Mouse (Mus musculus) kidney, postnatal 10 days (tissue): Measurements from ENCODE around the gene Cutal.

Experiments used
- DNase-seq: peaks from one replicate; pipeline ENCODE4 v3.0.0; 2021; ENCODE audit warnings: mixed read lengths

Gene Cutal

GRCm38 (mm10) chr2:34922729-34923128 is 48.5 kb downstream of the Cutal start:
- DNase-seq: no peak

- DNase-seq: no peak
Measured at GRCm38 (mm10) chr2:34927320-34927719, 53.1 kb downstream of the Cutal start.

DNA sequence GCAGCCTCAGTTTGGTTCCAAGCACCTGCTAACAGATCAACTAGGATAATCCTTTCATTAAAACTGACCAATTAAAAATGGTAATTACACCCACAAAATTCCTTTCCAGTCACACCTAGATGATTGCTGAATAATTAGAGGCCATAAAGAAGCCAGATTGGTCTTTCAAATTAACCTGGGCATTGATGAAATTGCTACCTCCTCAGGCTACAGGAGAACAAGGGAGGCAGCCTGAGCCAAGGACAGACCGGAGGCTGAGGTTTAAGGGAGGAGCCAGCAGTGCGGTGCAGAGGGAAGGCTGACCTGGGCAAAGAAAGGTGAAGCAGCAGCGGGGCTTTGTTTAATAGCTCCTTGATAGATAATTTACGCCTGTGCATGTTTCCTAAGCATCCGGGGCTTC is 63.3 kb downstream of the Cutal start:
- no peak for DNase-seq

GRCm38 (mm10) chr2:34938269-34939208 is 64.3 kb downstream of the Cutal start:
- DNase-seq: no peak

GRCm38 (mm10) chr2:34940246-34940645 is 66.0 kb downstream of the Cutal start:
- DNase-seq: no peak

- DNase-seq: no peak
Measured at GRCm38 (mm10) chr2:34941061-34941675, 67.0 kb downstream of the Cutal start.
